7 mouse cellular contexts compared by ENCODE assay signal in the genomic region with DNA sequence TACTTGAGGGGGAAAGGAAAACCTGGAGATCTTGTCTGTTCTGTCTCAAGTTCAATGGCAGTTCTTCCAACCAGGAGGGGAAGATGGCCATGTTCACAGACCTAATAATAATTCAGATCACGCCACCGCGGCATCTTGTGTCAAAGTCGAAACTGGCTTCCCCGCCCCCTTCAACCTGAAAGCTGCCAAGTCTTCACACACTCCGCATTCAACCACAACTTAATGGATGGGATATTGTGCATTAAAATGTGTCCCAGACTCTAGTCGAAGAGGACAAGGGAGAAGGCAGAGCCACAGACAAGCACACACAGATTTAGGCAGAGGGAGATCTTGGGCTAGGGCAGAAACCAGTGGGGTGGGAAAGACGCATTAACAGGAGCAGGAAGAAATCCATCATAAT.
DNase-seq lines count a peak whose midpoint lies in the region; ATAC-seq and TF ChIP-seq lines count a peak whose summit lies in the region.

No protein-coding gene starts in this region.

- 2% methylated on average over 8 of the region's 8 CpGs for WGBS in forebrain, embryonic 13.5 days
- under 1% methylated on average over 8 of the region's 8 CpGs for WGBS in hindbrain, embryonic 12.5 days
- 2% methylated on average over 8 of the region's 8 CpGs for WGBS in limb, embryonic 10.5 days
- WGBS in midbrain, postnatal 0 days = 1% methylated on average over 8 of the region's 8 CpGs

- no peaks in the 10 kb centered on the region for H3K9me3 ChIP-seq in ES-E14 (ENCODE audit: control insufficient read depth, insufficient read depth, low read depth, low read length)
- H3K9me3 ChIP-seq in forebrain, embryonic 13.5 days (replicated peaks) = no peaks in the 10 kb centered on the region
- no peaks in the 10 kb centered on the region for H3K9me3 ChIP-seq in hindbrain, embryonic 12.5 days (replicated peaks)
- H3K9me3 ChIP-seq in limb, embryonic 10.5 days (replicated peaks) = no peaks in the 10 kb centered on the region
- no peaks in the 10 kb centered on the region for H3K9me3 ChIP-seq in midbrain, postnatal 0 days (ENCODE audit: low read length)

- H3K4me3 ChIP-seq in ES-E14 (ENCODE audit: insufficient read depth in 1 of 2, low read depth in 1 of 2, low read length in 2 of 2, poor library complexity in 1 of 2, severe bottlenecking in 1 of 2) = peak overlapping the region in 1 of 2 experiments; percentile 70; a peak in 2 of 4 replicates
- peak overlapping the region; percentile 96 for H3K4me3 ChIP-seq in forebrain, embryonic 13.5 days
- H3K4me3 ChIP-seq in hindbrain, embryonic 12.5 days = peak overlapping the region; percentile 48
- H3K4me3 ChIP-seq in limb, embryonic 10.5 days = peak overlapping the region; percentile 61
- H3K4me3 ChIP-seq in midbrain, postnatal 0 days (ENCODE audit: low read depth, low read length) = peak overlapping the region; percentile 54

- no peak for TF ChIP-seq CTCF in midbrain, postnatal 0 days (IDR thresholded peaks at IDR 0.05)

- H3K4me1 ChIP-seq in ES-E14 (ENCODE audit: control insufficient read depth in 2 of 2, insufficient read depth in 2 of 2, low read length in 2 of 2, poor library complexity in 1 of 2) = peaks cover 7 to 11% of the 10 kb centered on the region in 2 experiments
- H3K4me1 ChIP-seq in forebrain, embryonic 13.5 days = peaks cover 62% of the 10 kb centered on the region
- H3K4me1 ChIP-seq in hindbrain, embryonic 12.5 days = peaks cover 38% of the 10 kb centered on the region
- H3K4me1 ChIP-seq in limb, embryonic 10.5 days = peaks cover 67% of the 10 kb centered on the region
- no peaks in the 10 kb centered on the region for H3K4me1 ChIP-seq in midbrain, postnatal 0 days (ENCODE audit: insufficient read depth, low read length)

- peak overlapping the region; percentile 29; the same call in 1 of the 2 replicates for H3K27ac ChIP-seq in ES-E14 (ENCODE audit: insufficient read depth, low read depth, low read length, poor library complexity, severe bottlenecking)
- H3K27ac ChIP-seq in forebrain, embryonic 13.5 days = peak overlapping the region; percentile 100
- peak overlapping the region; percentile 91 for H3K27ac ChIP-seq in hindbrain, embryonic 12.5 days
- H3K27ac ChIP-seq in limb, embryonic 10.5 days = peak overlapping the region; percentile 96
- peak overlapping the region; percentile 65 for H3K27ac ChIP-seq in midbrain, postnatal 0 days (ENCODE audit: low read depth, low read length)

- peak overlapping the region; percentile 24; the same call in 1 of the 2 replicates for H3K9ac ChIP-seq in ES-E14 (ENCODE audit: insufficient read depth, low read depth, low read length, poor library complexity, severe bottlenecking)
- peak overlapping the region; percentile 100 for H3K9ac ChIP-seq in forebrain, embryonic 13.5 days
- H3K9ac ChIP-seq in hindbrain, embryonic 12.5 days = peak overlapping the region; percentile 44
- no peak overlapping the region for H3K9ac ChIP-seq in midbrain, postnatal 0 days (replicated peaks; ENCODE audit: low read length, poor library complexity, severe bottlenecking)

- DNase-seq in ES-E14 (ENCODE audit: low read depth, low spot score) = no peak
- DNase-seq in adrenal gland, postnatal 25 days = peak; percentile 43
- peak; percentile 64 for DNase-seq in limb, embryonic 10.5 days (ENCODE audit: low spot score)
- DNase-seq in midbrain, postnatal 0 days (ENCODE audit: low spot score) = peak; percentile 95

- H3K36me3 ChIP-seq in ES-E14 (ENCODE audit: control insufficient read depth, insufficient read depth, low read length, poor library complexity, severe bottlenecking) = no peaks in the 10 kb centered on the region
- H3K36me3 ChIP-seq in forebrain, embryonic 13.5 days (ENCODE audit: poor library complexity, severe bottlenecking) = no peaks in the 10 kb centered on the region
- no peaks in the 10 kb centered on the region for H3K36me3 ChIP-seq in hindbrain, embryonic 12.5 days
- no peaks in the 10 kb centered on the region for H3K36me3 ChIP-seq in limb, embryonic 10.5 days
- H3K36me3 ChIP-seq in midbrain, postnatal 0 days (ENCODE audit: insufficient read depth, low read length) = no peaks in the 10 kb centered on the region

- H3K27me3 ChIP-seq in forebrain, embryonic 13.5 days = no peaks in the 10 kb centered on the region
- no peaks in the 10 kb centered on the region for H3K27me3 ChIP-seq in hindbrain, embryonic 12.5 days
- no peaks in the 10 kb centered on the region for H3K27me3 ChIP-seq in limb, embryonic 10.5 days (ENCODE audit: low read depth, poor library complexity, severe bottlenecking)
- H3K27me3 ChIP-seq in midbrain, postnatal 0 days (ENCODE audit: insufficient read depth, low read length) = no peaks in the 10 kb centered on the region

- peak overlapping the region; percentile 95 for H3K4me2 ChIP-seq in forebrain, embryonic 13.5 days
- H3K4me2 ChIP-seq in hindbrain, embryonic 12.5 days (replicated peaks) = peak overlapping the region; percentile 95
- H3K4me2 ChIP-seq in midbrain, postnatal 0 days (ENCODE audit: low read depth, low read length, poor library complexity, severe bottlenecking) = peak overlapping the region; percentile 90

- peak; percentile 29 for ATAC-seq in forebrain, embryonic 13.5 days
- peak; percentile 23 for ATAC-seq in hindbrain, embryonic 12.5 days (ENCODE audit: low FRiP score)
- ATAC-seq in midbrain, postnatal 0 days (ENCODE audit: low FRiP score) = no peak
- ATAC-seq in monocyte, adult 5-6 weeks (replicated peaks; ENCODE audit: insufficient number of reproducible peaks, low FRiP score, low TSS enrichment, poor library complexity, severe bottlenecking) = no peak

- in situ Hi-C loops in ES-E14 (cut with MboI; ENCODE audit: low sequenced_read_pairs in 2 of 2, unreplicated experiment in 2 of 2) = no loop called here

TF ChIP-seq in ES-E14, 5 proteins besides CTCF, POLR2A, EP300 and RAD21:
- TF ChIP-seq MAFK (IDR thresholded peaks at IDR 0.05; ENCODE audit: insufficient read depth, low read depth, low read length) = no peak
- TF ChIP-seq ZC3H11A (IDR thresholded peaks at IDR 0.05; ENCODE audit: borderline replicate concordance, low read depth, low read length) = no peak
- no peak for TF ChIP-seq HCFC1 (IDR thresholded peaks at IDR 0.05; ENCODE audit: borderline replicate concordance, insufficient read depth, low read length)
- TF ChIP-seq ZNF384 (IDR thresholded peaks at IDR 0.05; ENCODE audit: low read depth, low read length) = 0 out of 2 replicates have a peak, but pooled peaks have one; percentile 9

Comparison
In these comparisons a context has a peak if more than half of its experiments do, and no peak if none do; other contexts are left out.
1. H3K27ac ChIP-seq: peak in every context shown above with its lines; median percentile 100 in forebrain, embryonic 13.5 days; 96 in limb, embryonic 10.5 days; 91 in hindbrain, embryonic 12.5 days; 65 in midbrain, postnatal 0 days; 29 in ES-E14.
2. ATAC-seq: peak in forebrain, embryonic 13.5 days (single experiment) and hindbrain, embryonic 12.5 days (single experiment); none in midbrain, postnatal 0 days (single experiment) and monocyte, adult 5-6 weeks (single experiment).
3. Peak in every context shown above with its lines, with median percentiles within 50 percentile points of each other: H3K4me2 ChIP-seq.